Mouse (Mus musculus) megakaryocyte progenitor cell, adult 5-6 weeks (primary cell): ENCODE results near the gene Urad. TPM values are rescaled to one million over a fixed set of nuclear protein-coding genes. Genes with fewer than 3 reads are reported as not detected.

Experiments used
- ATAC-seq: replicated peaks from 2 replicates; pipeline ENCODE4 v1.8.0; 2016; ENCODE audit warnings: mild to moderate bottlenecking, moderate TSS enrichment, inconsistent platforms; ENCODE audit not compliant: poor library complexity
- total RNA-seq, 2 experiments: library from RNA; stranded (forward) in 1 of 2; stranded (reverse) in 1 of 2; fragments of 157-497, 149-512 nt in 1 of 2; fragments of 200-1000 nt in 1 of 2; gene quantifications; 2 replicates each; pipeline versions ENCODE4 v1.2.3 to v1.2.4; 2015 to 2017

Gene Urad
- total RNA-seq, 2 experiments from 2014 or later, result not detected

GRCm38 (mm10) chr5:147327636-147328035 is 5.4 kb upstream of the Urad start:
- ATAC-seq, result no peak

GRCm38 (mm10) chr5:147325931-147326330 is 3.7 kb upstream of the Urad start:
- no peak for ATAC-seq

- peak; percentile 85 for ATAC-seq
Observed at GRCm38 (mm10) chr5:147323237-147323917, 1.1 kb upstream of the Urad start.

- ATAC-seq, result peak; percentile 81
Observed at GRCm38 (mm10) chr5:147319653-147320052, 2.6 kb downstream of the Urad start.

- ATAC-seq, result peak; percentile 40; the same call in 1 of the 2 replicates
Observed at GRCm38 (mm10) chr5:147317991-147318390, 4.2 kb downstream of the Urad start.

GRCm38 (mm10) chr5:147317321-147317720 is 4.9 kb downstream of the Urad start:
- ATAC-seq, result no peak

- ATAC-seq, result no peak
Observed at GRCm38 (mm10) chr5:147315432-147316075, 6.7 kb downstream of the Urad start.

GRCm38 (mm10) chr5:147314646-147315431 is 7.4 kb downstream of the Urad start:
- ATAC-seq, result peak; percentile 54

- ATAC-seq, result no peak
Observed at GRCm38 (mm10) chr5:147312830-147313685, 9.2 kb downstream of the Urad start.

GRCm38 (mm10) chr5:147309786-147310185 is 12.5 kb downstream of the Urad start:
- no peak for ATAC-seq

- no peak for ATAC-seq
Observed at GRCm38 (mm10) chr5:147308451-147308850, 13.8 kb downstream of the Urad start.

- no peak for ATAC-seq
Observed at GRCm38 (mm10) chr5:147307398-147307785, 14.8 kb downstream of the Urad start.

- ATAC-seq, result peak; percentile 12; the same call in 1 of the 2 replicates
Observed at GRCm38 (mm10) chr5:147306638-147307397, 15.4 kb downstream of the Urad start, which contains the start of gene Cdx2. TSS of gene Cdx2 (minus strand) at chr5:147307270.

- no peak for ATAC-seq
Observed at GRCm38 (mm10) chr5:147305856-147306637, 16.2 kb downstream of the Urad start.

- ATAC-seq, result no peak
Observed at GRCm38 (mm10) chr5:147305166-147305565, 17.1 kb downstream of the Urad start.

- no peak for ATAC-seq
Observed at GRCm38 (mm10) chr5:147304276-147305155, 17.7 kb downstream of the Urad start.

GRCm38 (mm10) chr5:147302746-147303400 is 19.4 kb downstream of the Urad start:
- no peak for ATAC-seq

GRCm38 (mm10) chr5:147302141-147302540 is 20.1 kb downstream of the Urad start:
- no peak for ATAC-seq
